Mouse (Mus musculus): ENCODE results near the gene Gsdmc4.
"Not testable (repeated sequence)": the region's sequence is repeated elsewhere in the genome, so short reads cannot be mapped to it uniquely, and the experiment has no call there.

Gsdmc4 gene

GRCm38 (mm10) chr15:63912197-63912596 is at the start of gene Gsdmc4:
Gene Gsdmc4 (minus strand): TSS chr15:63912297.
- DNase-seq (ENCODE audit: low read depth): not testable (repeated sequence)

DNA sequence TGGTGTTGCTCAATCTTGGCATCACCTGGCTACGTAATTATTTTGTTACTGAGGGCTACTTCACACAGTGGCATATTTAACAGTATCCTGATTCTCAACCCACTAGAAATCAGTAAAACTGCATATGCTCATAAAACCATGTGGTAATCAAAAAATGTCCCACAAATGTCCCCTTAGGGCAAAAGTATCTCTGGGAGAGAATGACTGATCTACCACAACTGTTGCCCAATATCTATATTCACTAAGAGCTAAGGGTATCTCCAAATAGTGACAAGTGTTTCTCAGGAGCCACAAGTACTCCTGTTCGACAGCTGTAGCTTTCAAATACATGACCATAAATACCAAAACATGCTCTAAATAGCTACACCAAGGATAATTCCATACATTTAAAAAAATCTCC is 48.4 kb upstream of the Gsdmc4 start:
- no peak for DNase-seq (ENCODE audit: low read depth)

DNA sequence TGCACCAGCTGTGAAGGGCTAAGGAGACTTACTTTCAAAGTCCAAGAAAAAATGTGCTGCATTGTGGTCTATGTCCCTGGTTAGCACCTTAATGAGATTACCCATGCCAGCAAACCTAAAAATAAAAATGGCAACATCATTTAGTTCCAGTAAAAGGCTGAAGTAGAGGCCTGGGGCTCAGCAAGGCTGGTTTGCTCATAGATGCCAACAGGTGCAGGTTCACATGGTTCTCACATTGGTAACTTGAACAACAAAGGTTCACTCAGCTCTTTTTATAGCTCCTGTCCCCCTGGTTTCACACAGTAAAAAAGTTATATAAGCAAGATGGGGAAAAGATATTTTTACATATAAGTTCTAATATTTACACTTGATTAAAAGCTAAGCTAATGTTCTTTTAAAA is 45.5 kb upstream of the Gsdmc4 start:
- DNase-seq (ENCODE audit: low read depth): no peak

- DNase-seq (ENCODE audit: low read depth): no peak
These were observed 41.2 kb upstream of the Gsdmc4 start for GRCm38 (mm10) chr15:63953256-63953655.

DNA sequence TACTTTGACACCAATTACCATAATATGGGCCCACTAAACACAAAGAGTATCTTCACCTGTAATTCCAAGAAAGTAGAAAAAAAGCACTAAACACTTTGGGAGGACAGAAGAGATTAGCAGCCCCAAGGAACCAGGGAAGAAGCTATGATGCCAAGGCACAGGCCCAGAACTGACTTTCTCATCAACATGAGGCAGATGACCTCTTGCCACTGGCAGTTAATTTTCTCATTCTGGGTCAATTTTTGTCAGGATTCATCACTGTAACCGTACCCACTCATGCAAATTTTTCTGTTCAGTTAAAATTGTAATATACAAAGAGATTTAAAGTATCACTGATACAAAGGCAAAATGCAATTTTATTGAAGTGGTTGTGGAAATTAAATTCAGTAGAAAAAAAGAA is 29.1 kb upstream of the Gsdmc4 start:
- no peak for DNase-seq (ENCODE audit: low read depth)

GRCm38 (mm10) chr15:63932656-63933055 is 20.6 kb upstream of the Gsdmc4 start:
- DNase-seq (ENCODE audit: low read depth): no peak

GRCm38 (mm10) chr15:63931404-63931803 is 19.3 kb upstream of the Gsdmc4 start:
- DNase-seq (ENCODE audit: low read depth): no peak

DNA sequence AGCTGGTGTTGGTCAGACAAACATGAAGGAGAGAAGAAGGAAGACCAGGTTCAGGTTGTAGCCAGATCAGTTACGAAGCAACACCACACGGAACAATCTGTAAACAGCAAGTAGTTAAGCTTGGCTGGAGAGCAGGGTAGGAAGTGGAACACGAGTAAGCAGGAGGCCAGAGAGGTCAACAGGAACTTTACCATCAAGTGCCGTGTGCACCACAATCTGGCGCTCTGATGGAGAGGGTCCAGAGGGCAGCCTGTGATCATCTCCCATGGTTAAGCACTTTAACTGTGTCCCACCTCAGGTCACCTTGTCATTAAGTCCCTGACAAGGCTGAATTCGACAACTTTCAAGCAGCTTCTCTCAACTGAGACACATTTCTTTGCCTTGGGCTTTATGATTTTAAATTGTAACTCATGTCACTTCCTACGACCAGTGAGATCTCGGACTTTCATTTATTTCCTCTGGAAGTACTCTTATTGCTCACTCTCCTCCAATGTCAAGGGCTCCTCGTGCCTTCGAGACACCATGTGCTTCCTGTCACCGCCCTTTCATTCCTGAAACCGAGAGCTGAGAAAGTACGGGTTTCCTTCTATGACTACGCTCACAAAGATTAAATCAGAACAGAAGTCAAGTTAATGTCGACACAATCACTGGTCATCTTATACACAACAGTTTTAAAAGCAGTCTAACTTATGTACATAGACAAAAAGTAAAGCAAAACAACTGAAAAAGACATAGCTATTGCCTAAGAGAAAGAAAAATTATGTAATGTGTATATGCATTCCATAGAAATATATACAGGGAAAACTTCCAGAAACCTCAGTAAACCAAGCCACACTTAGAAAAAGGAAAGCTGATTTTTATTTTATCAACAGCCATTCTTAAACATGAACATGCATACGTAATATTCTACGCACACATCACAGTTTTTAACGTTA is 18.3 kb upstream of the Gsdmc4 start:
- DNase-seq (ENCODE audit: low read depth): no peak

GRCm38 (mm10) chr15:63926201-63926600 is 14.1 kb upstream of the Gsdmc4 start:
- no peak for DNase-seq (ENCODE audit: low read depth)

GRCm38 (mm10) chr15:63924484-63924883 is 12.4 kb upstream of the Gsdmc4 start:
- DNase-seq (ENCODE audit: low read depth): no peak

- not testable (repeated sequence) for DNase-seq (ENCODE audit: low read depth)
These were observed 9.5 kb upstream of the Gsdmc4 start for GRCm38 (mm10) chr15:63921618-63922017.

DNA sequence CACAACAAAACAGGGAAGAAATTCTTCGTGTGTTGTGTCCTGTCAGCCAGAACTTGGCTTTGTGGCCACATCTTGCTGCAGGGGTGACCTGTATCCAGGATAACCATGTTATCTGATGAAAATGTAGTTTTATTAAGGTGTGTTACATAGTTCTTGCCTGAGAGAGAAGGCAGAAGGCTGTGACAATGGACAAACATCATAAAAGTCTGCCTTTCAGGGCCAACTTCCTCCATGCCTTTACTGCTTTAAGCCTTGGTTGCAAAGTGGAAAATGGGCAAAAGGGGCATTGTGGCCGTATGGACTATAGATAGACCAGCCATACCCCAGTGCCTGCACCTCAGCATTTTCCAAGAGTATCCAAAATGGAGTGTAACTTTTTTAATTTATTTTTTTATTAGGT is 7.6 kb upstream of the Gsdmc4 start:
- DNase-seq (ENCODE audit: low read depth): not testable (repeated sequence)

DNA sequence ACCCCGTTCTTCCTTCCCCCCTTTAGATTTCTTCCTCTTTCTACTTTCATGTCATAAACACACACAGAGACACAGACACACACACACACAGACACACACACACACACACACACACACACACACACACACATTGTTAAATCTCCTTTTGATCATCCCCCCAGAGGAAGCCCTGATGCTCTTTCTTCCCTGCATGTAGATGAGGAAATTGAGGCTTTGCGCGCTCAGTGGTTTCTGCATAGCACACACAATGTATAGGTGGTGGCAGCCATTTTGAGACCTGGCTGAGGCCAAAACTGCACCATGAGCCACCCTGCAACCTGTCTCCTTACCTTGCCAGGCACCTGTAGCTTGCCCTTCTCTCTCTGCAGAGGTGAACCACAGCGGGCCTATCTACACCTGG is 4.5 kb upstream of the Gsdmc4 start:
- DNase-seq (ENCODE audit: low read depth): not testable (repeated sequence)

GRCm38 (mm10) chr15:63909896-63910295 is 2.2 kb downstream of the Gsdmc4 start:
- DNase-seq (ENCODE audit: low read depth): not testable (repeated sequence)

DNA sequence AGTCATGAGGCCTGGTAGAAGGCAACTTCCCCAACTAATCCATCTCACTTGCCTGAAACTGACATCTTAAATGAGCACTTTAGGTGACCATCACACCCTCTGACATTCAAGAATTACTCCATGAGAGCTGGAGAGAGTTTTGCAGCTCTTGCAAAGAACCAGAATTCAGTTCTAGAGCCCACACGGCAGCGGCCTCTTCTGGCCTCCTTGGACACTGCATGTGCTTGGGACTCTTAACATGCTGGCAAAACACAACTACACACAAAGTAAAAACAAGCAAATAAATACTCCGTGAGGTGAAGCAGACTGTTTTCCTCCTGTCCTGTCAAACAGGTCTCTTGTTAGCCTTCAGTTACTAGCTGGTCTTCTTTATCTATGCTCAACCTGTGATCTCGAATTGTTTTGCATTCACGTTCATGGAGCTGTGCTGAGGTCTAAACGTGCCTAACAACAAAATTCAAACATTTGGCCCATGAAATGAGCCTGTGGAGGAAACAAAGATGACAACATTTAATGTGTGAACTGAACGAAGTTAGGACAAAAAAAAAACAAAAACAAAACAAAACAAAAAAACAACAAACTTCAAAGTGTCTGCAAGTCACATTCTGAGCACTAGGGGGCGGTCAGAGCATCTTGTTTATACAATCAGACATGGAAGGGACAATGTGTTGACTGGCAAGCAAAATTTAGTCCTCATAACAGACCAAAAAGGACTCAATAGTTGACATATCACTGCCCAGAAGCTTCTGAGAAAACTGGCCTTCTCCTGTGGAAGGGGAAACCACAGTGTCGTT is 16.3 kb downstream of the Gsdmc4 start:
- DNase-seq (ENCODE audit: low read depth): peak; percentile 83

- not testable (repeated sequence) for DNase-seq (ENCODE audit: low read depth)
These were observed 23.7 kb downstream of the Gsdmc4 start for GRCm38 (mm10) chr15:63888440-63888839.

DNA sequence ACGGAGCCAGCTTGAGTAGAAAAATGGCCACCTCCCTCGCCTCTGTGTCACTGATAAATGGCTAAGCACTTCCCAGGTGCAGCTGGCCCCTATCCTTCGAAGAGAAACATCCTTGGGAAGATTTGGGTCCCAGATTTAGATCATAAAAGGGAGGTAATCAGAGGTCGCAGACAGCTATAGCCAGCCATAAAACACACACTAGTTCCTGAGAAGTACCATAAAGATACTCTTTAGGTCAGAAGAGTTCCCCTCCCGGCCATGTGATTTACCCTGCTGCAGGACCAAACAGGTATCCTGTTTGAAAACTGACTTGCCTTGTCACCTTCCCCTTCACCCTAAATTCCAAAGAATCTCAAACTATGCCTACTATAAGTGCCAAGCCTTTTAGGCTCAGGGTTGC is 24.1 kb downstream of the Gsdmc4 start:
- DNase-seq (ENCODE audit: low read depth): not testable (repeated sequence)

DNA sequence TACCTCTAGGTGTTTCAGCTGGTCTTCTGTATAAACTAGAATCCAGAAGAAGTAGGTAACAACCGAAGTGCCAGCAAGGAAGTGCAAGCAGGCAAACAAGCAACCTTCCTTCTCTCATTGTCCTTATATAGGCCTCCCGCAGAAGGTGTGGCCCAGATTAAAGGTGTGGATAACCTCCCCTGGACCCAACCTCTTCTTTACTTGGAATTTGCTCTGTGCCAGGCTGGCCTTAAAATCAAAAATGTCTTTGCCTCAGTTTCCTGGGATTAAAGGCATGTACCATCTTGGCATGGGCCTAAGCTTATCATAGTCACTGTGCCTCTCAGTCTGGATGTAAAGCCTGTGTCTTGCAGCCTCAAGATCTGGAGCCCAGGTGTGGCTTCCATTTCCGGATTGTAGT is 33.6 kb downstream of the Gsdmc4 start, which contains the start of gene Gsdmc3:
Gene Gsdmc3 (minus strand): TSS at position 101 of the 400 bp plus-strand sequence.
- DNase-seq (ENCODE audit: low read depth): not testable (repeated sequence)

GRCm38 (mm10) chr15:63876160-63876559 is 35.9 kb downstream of the Gsdmc4 start:
- not testable (repeated sequence) for DNase-seq (ENCODE audit: low read depth)

- DNase-seq (ENCODE audit: low read depth): peak; percentile 47
These were observed 50.1 kb downstream of the Gsdmc4 start for GRCm38 (mm10) chr15:63861965-63862364.

All from induced T-regulatory cell, adult 2 months (primary cell).